Mouse (Mus musculus) stomach, postnatal 0 days (tissue): ENCODE data around the gene Psors1c2. TPM values are rescaled to one million over a fixed set of nuclear protein-coding genes. Genes with fewer than 3 reads are reported as not detected.
"Not testable (repeated sequence)": the region's sequence is repeated elsewhere in the genome, so short reads cannot be mapped to it uniquely, and the experiment has no call there.

Experiments
- ATAC-seq: fragments of 200-750 bp; cut with Nextera tagmentation; 2 replicates; pipeline ENCODE4 v1.8.0; 2017; ENCODE audit not compliant: low FRiP score, low TSS enrichment
- DNase-seq: peaks from one replicate; pipeline ENCODE4 v3.0.0-alpha.2; 2016; ENCODE audit warnings: low spot score
- H3K27ac ChIP-seq: fragments of 300-500 bp; sonication (generic); replicated peaks from 2 replicates; pipeline ENCODE4 v1.5.1; 2014; ENCODE audit warnings: mild to moderate bottlenecking, control low read depth
- H3K27me3 ChIP-seq: fragments of 300-500 bp; sonication (generic); 2 replicates; pipeline ENCODE4 v1.6.1; 2014; ENCODE audit warnings: low read length; ENCODE audit not compliant: control insufficient read depth, insufficient read depth
- H3K36me3 ChIP-seq: fragments of 300-500 bp; sonication (generic); 2 replicates; pipeline ENCODE4 v1.6.1; 2014; ENCODE audit warnings: low read length, mixed read lengths; ENCODE audit not compliant: control insufficient read depth, insufficient read depth
- H3K4me1 ChIP-seq: fragments of 300-500 bp; sonication (generic); replicated peaks from 2 replicates; pipeline ENCODE4 v1.6.1; 2014; ENCODE audit warnings: antibody characterized with exemption; ENCODE audit not compliant: control insufficient read depth, insufficient read depth
- H3K4me2 ChIP-seq: fragments of 300-500 bp; sonication (generic); replicated peaks from 2 replicates; pipeline ENCODE4 v1.6.1; 2014; ENCODE audit warnings: low read depth, mild to moderate bottlenecking, control low read depth, moderate library complexity
- H3K4me3 ChIP-seq: fragments of 300-500 bp; sonication (generic); 2 replicates; pipeline ENCODE4 v1.5.1; 2014; ENCODE audit warnings: low read depth, low read length, control low read depth
- H3K9ac ChIP-seq: fragments of 300-500 bp; sonication (generic); 2 replicates; pipeline ENCODE4 v1.6.1; 2014; ENCODE audit warnings: mild to moderate bottlenecking, low read length, control low read depth, mixed read lengths
- H3K9me3 ChIP-seq: fragments of 300-500 bp; sonication (generic); 2 replicates; pipeline ENCODE4 v1.6.1; 2016; ENCODE audit warnings: low read length; ENCODE audit not compliant: control insufficient read depth
- CTCF ChIP-seq: IDR thresholded peaks from 2 replicates; pipeline ENCODE4 v1.5.1; 2016; ENCODE audit warnings: antibody characterized with exemption, low read depth, mild to moderate bottlenecking, moderate library complexity
- EP300 ChIP-seq: optimal IDR thresholded peaks from 2 replicates; pipeline ENCODE3; 2016; ENCODE audit warnings: antibody characterized with exemption
- WGBS: fragments of 180-500 bp; shearing (Covaris S2); extraction: QIAGEN DNeasy Blood & Tissue Kit; methylation state at CpG from one replicate; pipeline ENCODE4 v1.1.7; 2014; 5-methylcytosine and 5-hydroxymethylcytosine counted together
- polyA plus RNA-seq: library from polyadenylated mRNA; unstranded; fragments of >200 nt; fragmentation: Nextera tagmentation; extraction: Ambion mirVana; gene quantifications from 2 replicates; pipeline ENCODE4 v1.2.1, GENCODE M21; 2015

The Psors1c2 gene
- polyA plus RNA-seq, 1 experiment from 2014 or later = 66.8 TPM

DNA sequence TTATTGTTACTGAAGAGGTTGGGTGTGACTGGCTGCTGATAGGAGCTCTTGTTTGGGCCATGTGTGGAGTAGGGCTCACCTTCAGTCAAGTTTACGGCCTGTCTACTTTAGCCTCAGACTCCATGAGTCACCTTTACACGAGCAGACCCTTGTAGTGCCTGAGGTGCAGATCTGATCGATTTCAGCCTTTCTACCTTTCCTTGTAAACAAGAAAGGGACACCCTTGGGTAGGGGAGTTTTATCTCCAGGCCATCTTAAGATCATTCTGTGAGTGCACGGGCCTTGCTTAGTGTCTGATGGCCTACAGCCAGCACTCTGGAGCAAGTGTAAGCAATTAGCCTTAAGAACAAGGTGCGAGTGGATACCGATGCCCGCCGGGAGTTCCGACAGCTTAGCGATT lies 26.1 kb upstream of the Psors1c2 start:
- Histone ChIP-seq H3K4me3 (no peak overlapping the region), H3K27me3 (no peaks in the 10 kb centered on the region), H3K9ac (no peak overlapping the region), H3K27ac (no peak overlapping the region), H3K36me3 (no peaks in the 10 kb centered on the region), H3K9me3 (no peaks in the 10 kb centered on the region), H3K4me2 (no peak overlapping the region), H3K4me1 (no peaks in the 10 kb centered on the region)
- 19% methylated on average over 10 of the region's 10 CpGs for WGBS
- TF ChIP-seq CTCF = no peak
- no peak for TF ChIP-seq EP300
- no peak for ATAC-seq
- DNase-seq = no peak

DNA sequence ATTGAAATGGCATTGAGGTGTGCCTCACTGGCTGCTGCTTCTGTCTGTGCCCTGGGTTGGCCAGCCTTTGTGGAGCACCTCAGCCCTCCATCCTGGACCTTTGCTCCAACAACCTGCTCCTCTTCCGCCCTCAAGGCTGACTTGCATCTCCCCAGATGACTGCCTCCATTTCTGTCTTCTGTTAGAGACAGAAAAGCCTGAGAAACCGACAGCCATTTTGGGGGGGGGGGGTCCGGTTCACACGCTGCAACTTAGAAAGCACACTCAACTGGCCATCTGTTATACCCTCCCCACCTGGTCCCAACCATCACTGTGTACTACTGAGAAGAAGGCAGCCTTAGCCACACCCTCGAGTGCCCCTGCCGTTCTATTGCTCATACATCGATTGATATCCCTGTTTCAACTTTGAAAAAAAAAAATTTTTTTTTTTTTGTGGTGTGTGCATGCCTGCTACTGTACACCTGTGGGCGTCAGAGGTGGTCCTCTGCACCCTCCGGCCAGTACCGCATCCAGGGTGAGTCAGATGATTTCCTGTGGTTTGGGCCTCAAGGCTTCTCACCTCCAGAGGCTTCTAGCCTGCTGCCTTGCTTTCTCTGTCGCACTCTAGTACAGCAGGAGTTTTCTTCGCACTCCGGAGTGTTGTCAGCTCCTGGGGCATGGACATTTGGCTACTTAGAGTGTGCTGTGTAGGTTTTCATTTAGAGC lies 25.3 kb upstream of the Psors1c2 start:
- H3K4me2 ChIP-seq = no peak overlapping the region
- no peak for ATAC-seq
- no peak for TF ChIP-seq EP300
- TF ChIP-seq CTCF = no peak

DNA sequence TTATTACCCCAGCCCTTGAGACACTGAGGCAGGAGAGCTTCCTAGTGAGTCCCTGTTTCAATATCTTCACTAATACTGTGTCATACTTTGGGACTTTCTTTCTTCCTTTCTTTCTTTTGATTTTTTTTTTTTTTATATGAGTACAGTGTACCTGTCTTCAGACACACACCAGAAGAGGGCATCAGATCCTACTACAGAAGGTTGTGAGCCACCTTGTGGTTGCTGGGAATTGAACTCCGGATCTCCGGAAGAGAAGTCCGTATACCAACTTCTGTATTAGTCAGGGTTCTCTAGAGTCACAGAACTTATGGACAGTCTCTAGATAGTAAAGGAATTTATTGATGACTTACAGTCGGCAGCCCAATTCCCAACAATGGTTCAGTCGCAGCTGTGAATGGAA lies 24.7 kb upstream of the Psors1c2 start:
- WGBS = 62% methylated on average over 4 of the region's 5 CpGs
- TF ChIP-seq CTCF = peak; percentile 37
- not testable (repeated sequence) for H3K27me3 ChIP-seq, H3K4me1 ChIP-seq, DNase-seq, H3K36me3 ChIP-seq, H3K9me3 ChIP-seq, H3K4me3 ChIP-seq, H3K27ac ChIP-seq, H3K9ac ChIP-seq, ATAC-seq, H3K4me2 ChIP-seq

More for the DNA sequence above, 25.3 kb upstream of the Psors1c2 start:
- Histone ChIP-seq H3K27ac (no peak overlapping the region), H3K27me3 (no peaks in the 10 kb centered on the region), H3K4me3 (no peak overlapping the region), H3K4me1 (no peaks in the 10 kb centered on the region), H3K9ac (no peak overlapping the region), H3K9me3 (no peaks in the 10 kb centered on the region), H3K36me3 (no peaks in the 10 kb centered on the region)
- 31% methylated on average over 13 of the region's 13 CpGs for WGBS
- DNase-seq = no peak

DNA sequence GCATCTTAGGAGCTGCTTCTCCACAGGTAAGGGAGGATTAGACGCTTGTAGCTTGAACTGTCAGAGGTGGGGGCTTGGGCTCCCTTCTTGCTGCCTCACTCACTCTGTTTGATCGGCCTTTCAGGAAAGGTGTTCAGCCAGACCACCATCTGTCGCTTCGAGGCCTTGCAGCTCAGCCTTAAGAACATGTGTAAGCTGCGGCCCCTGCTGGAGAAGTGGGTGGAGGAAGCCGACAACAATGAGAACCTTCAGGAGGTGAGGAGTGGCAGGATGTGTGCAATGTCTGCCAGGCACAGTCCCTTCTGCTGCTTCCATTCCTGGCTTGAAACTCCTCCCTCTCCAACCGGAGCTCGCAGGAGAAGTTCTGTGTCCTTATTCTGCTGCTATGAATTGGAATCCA lies 23.7 kb upstream of the Psors1c2 start:
- WGBS = 16% methylated on average over 8 of the region's 8 CpGs
- H3K9ac ChIP-seq = no peak overlapping the region
- no peak overlapping the region for H3K4me2 ChIP-seq
- ATAC-seq (0 out of 2 replicates have a peak, but pooled peaks have one; percentile 30), DNase-seq (peak; percentile 66)
- no peaks in the 10 kb centered on the region for H3K9me3 ChIP-seq
- H3K4me3 ChIP-seq = no peak overlapping the region
- no peaks in the 10 kb centered on the region for H3K36me3 ChIP-seq
- TF ChIP-seq CTCF (peak; percentile 75), EP300 (no peak)
- no peaks in the 10 kb centered on the region for H3K4me1 ChIP-seq
- no peak overlapping the region for H3K27ac ChIP-seq
- H3K27me3 ChIP-seq = no peaks in the 10 kb centered on the region

DNA sequence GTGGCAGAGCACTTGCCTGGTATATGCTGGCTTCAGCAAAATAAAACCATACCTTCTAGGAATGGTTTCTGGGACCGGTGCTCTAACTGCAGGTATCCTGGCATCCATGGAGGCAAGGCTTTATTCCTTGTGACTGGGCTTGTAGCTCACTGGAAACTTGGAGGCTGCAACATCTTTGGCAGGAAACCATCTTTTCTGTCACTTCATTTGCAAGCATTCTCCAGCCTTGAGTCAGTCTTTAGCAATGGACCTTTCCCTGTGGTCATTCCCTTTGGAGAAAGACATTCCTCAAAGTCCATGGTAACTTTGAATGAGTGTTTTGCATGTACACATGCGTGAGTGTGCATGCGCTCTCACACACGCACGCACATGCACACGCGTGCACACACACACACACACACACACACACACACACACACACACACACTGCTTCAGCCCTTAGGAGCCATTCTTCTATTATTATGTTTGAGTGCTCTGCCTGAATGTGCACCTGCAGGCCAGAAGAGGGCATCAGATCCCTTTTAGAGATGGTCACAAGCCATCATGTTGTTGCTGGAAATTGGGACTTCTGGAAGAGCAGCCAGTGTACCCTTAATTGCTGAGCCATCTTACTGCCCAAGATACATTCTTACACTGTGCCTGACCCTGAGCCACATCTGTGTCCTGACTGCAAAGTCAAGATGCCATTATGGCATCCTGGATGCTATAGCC lies 19.9 kb upstream of the Psors1c2 start:
- ATAC-seq (no peak), DNase-seq (no peak)
- Histone ChIP-seq H3K27ac (no peak overlapping the region), H3K9ac (no peak overlapping the region), H3K27me3 (no peaks in the 10 kb centered on the region), H3K36me3 (no peaks in the 10 kb centered on the region), H3K9me3 (no peaks in the 10 kb centered on the region), H3K4me2 (no peak overlapping the region), H3K4me1 (peaks cover 7% of the 10 kb centered on the region; the same call in 1 of the 2 replicates), H3K4me3 (no peak overlapping the region)
- TF ChIP-seq EP300 (no peak), CTCF (peak; percentile 71)
- WGBS = 98% methylated on average over 7 of the region's 7 CpGs

DNA sequence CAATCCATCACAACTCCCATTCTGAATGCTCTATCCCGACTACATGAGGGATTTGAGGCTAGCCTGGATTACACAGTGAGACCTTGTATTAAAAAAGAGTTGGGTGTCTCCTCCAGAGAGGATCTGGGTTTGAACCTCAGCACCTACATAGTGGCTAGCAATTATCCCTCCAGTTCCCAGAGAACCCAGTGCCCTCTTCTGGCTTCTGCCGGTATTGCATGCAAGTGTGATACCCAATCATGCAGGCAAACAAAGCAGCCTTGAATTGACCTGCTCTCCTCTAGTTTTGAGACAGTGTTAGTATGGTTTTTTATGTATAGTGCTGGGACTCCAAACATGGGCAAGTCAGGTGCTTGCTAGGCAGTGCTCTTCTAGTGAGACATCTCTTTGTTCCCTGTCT lies 19.1 kb upstream of the Psors1c2 start:
- H3K27ac ChIP-seq = no peak overlapping the region
- no peak overlapping the region for H3K9ac ChIP-seq
- H3K9me3 ChIP-seq = no peaks in the 10 kb centered on the region
- ATAC-seq (no peak), DNase-seq (peak; percentile 85)
- H3K27me3 ChIP-seq = no peaks in the 10 kb centered on the region
- peaks cover 7% of the 10 kb centered on the region; the same call in 1 of the 2 replicates for H3K4me1 ChIP-seq
- 0 out of 2 replicates have a peak overlapping the region, but pooled peaks have one; percentile 85 for H3K4me2 ChIP-seq
- 23% methylated on average over 2 of the region's 2 CpGs for WGBS
- no peaks in the 10 kb centered on the region for H3K36me3 ChIP-seq
- no peak for TF ChIP-seq EP300
- peak; percentile 85 for TF ChIP-seq CTCF
- no peak overlapping the region for H3K4me3 ChIP-seq
